Mouse (Mus musculus): Measurements from ENCODE around the gene Stat4.
A peak's percentile ranks its signal among the peaks of the same experiment; 100 is the strongest.
"Not testable (repeated sequence)": the region's sequence is repeated elsewhere in the genome, so short reads cannot be mapped to it uniquely, and the experiment has no call there.

Stat4 gene

DNA sequence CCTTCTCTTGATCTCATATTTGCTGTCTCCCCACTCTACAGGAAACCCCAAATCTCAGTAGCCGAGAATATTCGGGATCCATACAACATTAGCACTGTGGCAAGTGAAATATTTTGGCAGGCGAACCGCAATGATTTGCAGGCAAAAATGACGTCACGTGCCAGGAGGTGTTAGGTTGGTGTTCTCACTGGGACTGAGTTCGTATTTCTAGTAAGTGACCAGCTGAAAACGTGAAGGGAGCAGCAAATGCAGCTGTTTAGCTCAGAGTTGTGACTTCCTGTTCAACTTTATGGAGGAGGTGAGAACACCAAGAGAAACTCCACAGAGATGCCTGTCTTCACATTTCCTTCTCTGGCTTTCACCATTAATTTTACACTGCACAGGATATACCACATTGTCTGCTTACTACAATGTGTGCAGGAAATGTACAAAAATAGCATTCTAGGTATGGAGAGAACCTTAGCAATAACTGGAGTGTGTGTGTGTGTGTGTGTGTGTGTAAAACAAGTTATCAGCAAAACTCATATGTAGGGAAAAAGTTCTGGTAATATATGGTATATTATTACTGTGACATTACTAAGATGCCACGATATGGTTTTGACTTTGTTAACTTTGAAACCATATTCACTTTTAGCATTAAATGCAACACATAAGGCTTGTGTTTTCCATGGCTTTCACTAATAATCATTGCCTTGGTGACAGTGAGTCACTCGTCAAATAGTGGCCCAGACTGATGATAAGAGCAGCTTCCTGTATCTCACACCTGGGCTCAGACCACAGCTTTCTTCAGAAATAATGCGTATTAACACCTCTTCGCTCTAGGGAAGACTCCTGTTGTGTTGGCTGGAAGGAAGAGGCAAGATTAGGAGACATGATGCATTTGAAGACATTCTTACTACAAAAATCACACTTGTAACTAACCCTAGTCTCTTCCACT, 48.1 kb downstream of the Stat4 start:
- DNase-seq = no peak

DNA sequence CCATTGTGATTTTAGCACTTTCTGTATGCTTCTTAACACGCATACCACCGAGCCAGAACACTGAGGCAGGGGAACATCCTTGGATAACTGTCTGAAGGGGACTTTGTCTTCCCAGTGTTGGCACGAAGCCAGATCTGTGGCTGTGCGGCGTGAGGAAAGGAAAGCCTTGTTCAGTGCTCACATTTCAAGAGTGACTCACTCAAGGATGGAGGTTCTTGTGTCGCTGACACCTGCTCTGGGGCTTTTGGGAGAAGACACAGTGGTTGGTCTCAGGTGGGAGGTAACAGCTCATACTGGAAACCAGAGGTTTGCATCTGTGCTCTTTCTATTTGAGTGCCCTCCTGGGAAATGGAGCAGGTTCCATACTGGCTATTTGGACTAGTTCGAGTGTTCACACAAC, 52.2 kb downstream of the Stat4 start:
- DNase-seq = peak; percentile 11

DNA sequence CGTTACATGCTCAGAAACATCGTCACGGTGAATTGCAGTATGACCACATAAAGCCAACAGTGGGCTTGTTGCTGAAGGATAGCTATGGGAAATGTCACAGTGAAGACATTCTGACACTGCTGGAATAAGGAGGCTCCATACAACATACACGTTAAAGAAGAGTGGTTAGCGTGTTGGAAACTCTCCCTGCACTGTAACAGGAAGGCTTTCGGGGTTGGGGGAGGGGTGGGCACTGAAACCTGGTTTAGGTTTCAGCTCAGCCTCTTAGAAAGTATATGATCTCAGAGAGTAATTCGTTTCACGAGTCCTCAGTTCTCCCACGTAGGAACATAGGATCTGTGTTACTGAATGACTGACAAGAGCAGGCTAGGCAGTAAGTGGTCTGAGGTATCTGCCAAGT, 52.7 kb downstream of the Stat4 start:
- no peak for DNase-seq

DNA sequence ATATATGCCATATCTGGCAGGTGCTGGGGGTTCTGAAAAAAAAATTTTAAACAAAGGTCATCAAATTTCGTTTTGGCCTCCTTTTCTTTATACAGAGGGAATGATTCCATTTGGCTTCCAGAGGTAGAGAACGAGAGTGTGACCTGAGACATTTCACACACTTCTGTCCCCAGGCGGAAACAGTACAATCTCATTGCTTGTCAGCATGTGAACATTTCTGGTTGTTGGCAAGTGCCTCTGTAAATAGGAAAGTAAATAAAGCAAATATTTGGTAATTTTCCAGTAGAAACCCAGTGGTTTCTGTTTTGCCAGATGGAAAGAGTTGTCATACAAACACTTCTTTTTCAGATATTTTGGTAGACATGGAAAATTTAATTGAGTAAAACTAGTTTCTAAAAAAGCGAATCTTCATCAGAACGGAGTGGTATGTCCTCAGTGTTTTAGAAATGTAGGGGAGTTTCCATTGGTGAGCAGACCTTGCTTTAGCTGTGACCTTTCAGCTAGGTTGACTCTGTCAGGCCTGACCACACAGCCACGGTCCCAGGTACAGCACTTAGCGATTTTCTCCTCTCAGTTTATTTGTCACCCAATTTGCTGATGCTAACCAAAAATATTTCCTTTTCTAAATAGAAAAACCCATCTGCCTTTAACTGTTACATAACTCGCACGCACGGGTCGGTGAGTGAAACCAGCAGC, 53.6 kb downstream of the Stat4 start:
- peak; percentile 10 for DNase-seq

DNA sequence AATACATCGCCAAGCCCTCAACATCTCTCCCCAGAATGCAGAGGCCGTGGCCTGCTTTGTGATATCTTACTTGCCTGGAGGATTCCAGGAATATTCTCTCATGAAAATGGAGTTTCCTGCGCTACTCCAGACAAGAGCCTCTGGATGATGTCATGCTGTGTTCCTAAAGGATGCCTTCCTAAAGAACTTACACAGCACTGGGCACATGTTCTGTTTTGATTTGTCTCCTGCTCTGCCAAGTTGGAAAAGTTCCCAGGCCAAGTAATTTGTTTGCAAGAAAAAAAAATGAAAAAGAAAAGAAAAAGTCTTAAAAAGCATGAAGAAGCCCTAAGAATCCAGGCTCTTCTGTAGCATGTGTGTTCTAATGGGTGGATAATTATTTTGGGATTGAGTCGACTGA, 56.2 kb downstream of the Stat4 start:
- DNase-seq = peak; percentile 11

DNA sequence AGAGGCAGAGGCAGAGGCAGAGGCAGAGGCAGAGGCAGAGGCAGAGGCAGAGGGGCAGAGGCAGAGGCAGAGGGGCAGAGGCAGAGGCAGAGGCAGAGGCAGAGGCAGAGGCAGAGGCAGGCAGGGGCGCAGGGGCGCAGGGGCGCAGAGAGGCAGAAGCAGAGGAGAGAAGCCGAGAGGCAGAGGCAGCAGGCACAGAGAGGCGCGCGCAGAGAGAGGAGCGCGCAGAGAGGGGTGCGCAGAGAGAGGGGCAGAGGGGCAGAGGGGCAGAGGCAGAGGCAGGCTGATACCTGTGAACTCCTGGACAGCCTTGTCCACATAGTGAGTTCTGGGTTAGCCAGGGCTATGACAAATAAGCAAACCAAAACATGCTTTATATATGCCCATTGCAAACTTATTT, 59.9 kb downstream of the Stat4 start:
- DNase-seq = not testable (repeated sequence)

DNA sequence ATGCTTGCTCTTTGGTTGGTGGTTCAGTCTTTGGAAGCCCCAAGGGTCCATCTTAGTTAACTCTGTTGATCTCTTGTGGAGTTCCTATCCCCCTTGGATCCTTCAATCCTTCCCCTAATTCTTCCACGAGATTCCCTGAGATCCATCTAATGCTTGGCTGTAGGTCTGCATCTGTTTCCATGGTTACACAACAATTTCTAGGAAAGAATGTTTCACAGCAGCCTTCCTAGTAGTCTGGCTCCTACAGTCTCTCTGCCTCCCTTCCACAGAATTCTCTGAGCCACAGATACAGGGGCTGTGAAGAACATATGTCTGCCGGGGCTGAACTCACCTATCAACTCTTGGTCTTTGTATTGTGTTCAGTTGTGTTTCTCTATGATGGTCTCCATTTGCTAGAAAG, 61.8 kb downstream of the Stat4 start:
- no peak for DNase-seq

DNA sequence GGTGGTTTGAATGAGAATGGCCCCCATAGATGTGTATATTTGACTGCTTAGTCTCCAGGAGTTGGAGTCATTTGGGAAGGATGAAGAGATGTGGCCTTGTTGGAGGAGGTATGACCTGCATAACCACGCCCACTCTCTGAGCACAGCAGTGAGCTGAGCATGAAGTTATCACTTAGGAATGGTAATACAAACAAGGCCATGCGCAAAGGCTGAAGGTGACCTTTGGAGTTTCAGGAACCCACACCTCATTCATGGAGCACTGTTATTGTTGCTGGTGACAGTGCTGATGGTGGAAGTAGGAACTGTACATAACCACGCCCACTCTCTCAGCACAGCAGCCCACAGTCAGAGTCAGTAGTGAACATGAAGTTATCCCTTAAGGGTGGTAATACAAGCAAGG, 62.9 kb downstream of the Stat4 start:
- no peak for DNase-seq

DNA sequence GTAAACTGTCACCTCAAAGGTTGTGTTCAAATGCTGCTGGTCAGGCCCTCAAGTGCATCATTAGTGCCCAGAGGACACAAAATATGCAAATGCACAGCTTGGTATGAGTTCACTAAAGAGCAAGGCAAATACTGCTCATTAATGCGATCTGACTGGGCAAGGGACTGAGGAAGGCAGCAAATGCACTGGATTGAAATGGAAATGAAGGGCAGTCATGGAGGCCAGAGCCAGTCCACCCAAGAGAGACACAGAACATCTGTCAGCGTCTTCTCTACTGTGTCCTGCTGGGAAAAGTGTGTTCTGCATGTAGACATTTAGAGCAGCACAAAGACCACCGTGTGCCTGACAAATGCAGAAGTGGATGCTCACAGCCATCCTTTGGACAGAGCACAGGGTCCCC, 64.6 kb downstream of the Stat4 start:
- DNase-seq = no peak

DNA sequence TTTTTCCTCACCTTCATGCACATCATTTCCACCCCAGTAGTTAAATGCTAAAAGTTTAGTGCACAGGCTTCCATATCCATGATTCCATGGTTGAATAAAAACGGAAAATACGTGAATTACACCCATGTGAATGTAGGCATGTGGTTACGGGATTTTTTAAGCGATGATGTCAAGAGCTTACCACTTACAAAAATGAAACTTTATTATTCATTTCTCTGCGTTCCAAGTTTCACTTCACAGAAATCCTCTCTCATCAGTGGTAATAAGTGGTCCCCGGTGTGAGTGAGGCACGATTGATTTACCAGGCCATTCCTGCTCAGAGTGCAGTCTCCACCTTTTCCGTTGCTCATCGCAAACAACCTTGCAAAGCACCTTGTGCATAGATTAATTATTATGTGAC, 66.0 kb downstream of the Stat4 start:
- no peak for DNase-seq

DNA sequence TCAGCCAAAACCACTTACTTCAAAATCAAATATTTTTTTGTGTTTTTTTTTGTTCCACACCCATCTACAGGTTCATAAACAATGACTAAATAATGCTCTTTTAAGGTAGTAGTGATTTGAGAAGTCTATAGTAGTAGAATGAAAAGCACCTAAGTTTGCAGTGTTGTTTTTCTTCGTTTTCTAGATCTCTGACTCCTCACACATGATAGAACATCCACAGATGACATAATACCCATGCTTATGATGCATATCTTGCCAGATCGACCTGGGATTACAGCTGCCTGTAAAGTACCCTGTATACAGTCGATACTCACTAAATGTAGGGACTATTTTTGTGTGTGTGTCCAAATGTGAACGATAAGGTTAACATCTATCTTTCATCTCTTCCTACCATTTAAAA, 69.0 kb downstream of the Stat4 start:
- no peak for DNase-seq

DNA sequence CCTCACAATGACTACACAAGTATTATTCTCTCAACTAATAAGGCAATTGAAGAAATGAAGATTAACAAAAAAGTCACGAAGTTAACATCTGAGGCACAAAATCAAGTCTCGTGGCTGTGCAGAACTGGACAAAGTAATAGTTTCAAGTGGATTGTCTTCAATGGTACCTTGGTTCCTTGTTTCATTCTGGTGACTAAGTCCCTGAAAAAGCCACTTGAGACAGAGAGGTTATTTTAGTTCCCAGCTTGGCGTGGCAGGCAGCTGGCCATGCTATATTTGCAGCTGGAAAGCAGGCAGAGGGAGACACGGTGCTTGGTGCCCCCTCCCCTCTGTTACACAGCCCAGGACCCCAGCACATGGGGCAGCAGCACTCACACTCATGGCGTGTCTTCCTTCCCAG, 70.2 kb downstream of the Stat4 start:
- DNase-seq = no peak

DNA sequence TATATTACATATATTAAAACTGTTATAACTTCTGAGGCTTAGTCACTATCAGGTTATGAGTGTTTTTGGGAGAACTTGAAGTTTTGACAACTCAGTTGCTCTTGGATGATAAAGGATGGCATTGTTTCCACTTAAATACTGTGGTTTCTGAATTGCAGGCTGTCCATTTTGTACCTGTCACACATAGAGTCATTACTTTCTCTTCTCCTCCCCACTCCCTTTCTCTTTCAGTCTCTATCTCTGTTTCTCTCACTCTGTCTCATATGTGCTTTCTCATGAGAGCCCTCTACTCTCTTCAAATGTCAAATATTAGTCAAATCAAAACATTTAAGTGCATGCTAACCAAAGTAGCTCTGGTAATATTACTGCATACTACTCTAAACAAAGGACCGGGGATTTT, 79.3 kb downstream of the Stat4 start:
- DNase-seq = no peak

DNA sequence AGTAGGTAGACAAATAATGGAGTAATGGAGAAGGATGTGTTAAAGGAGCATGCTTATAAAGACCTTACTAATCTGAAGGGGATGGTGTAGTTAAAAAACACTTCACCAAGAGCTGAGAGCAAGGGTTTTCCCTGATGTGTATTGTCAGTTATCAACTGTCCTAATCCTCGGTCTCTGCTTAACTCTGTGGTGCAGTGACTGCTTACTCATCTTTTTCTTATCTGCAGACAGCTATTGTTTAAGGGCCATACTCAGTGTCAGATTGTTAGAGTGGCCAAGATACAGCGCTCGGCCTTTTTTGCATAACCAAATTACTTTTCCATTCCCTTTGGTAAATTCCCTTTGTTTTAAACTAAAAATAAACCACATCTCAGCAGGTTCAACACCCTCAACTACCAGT, 79.7 kb downstream of the Stat4 start:
- no peak for DNase-seq

DNA sequence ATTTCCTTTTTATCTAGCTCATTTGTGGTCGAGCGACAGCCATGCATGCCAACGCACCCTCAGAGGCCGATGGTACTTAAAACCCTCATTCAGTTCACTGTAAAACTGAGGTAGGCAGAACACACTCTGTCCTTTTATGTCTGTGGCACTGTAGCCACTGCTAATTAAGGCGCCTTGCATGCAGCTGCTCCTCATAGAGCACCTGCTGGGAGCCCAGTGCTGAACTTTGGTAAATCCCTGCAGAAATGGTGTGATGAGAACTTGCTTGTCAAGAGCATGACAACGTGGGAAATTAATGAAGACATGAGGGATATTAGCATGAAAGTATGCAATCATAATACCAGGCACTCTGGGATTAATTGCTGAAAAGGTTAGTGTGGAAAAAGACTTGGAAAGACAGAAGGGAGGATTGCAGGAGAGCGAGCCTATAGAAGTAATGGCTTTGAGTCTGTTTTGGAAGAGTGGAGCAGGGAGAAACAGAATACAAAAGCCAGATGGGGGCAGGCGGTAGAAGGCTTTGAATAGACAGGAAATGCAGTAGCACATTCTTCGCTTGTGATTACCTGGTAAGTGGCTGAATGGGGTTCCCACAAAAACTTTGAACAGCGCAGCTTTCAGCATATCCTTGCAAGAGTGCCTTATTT, 92.9 kb downstream of the Stat4 start:
- no peak for DNase-seq

DNA sequence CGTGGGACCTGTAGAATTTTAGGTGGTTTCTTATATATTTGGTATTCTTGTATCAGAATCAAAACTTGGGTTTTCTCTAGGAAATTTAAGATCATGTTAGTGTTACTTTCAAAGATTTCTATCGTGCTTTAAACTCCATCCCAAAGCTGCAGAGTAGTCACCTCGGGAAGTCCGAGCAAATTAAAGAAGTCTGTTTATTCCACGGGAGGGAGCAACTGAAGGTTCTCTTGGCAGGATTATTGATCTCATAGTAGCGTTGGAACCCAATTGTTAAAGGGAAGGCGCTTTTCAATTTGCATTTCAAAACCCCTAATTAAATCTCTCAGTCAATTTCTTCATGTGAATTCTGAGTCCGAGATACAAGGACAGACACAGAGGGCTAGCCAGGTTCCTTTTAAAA, 93.4 kb downstream of the Stat4 start:
- DNase-seq = no peak

DNA sequence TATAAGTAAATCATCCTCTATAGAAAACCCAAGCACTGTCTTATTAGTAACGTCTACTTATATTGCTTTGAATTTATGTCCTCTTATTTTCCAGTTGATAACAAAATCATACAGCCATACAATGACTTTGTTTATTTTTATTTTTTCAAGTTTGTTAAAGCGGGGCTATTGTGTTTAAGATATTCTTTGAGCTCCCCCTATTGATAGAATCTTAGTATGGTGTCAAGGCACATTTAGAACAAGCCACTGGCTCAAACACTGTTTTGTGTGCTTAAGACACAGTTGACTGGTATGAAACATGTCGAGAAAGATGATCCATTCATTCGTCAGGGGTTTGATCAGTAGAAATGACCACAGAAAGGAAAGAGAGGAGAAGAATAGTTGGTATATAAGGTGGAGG, 99.3 kb downstream of the Stat4 start:
- no peak for DNase-seq

DNA sequence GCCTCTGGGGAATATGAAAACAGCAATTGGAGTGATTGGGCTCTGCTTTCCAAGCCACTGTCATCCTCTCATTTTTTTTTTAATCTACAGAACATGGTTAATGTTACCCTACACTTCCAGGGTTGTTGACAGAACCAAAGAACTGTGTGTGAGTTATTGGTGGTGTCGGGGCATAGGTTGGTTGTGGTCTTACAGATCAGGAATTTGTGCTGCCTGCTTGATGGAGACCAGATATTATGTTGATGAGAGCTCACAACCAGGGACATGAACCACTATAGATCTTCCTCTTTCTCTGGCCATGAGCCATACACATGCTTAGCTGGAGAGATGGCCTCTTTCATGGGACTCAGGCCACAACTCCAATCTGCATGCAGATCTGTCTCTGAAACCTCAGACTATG, 100.2 kb downstream of the Stat4 start:
- no peak for DNase-seq

DNA sequence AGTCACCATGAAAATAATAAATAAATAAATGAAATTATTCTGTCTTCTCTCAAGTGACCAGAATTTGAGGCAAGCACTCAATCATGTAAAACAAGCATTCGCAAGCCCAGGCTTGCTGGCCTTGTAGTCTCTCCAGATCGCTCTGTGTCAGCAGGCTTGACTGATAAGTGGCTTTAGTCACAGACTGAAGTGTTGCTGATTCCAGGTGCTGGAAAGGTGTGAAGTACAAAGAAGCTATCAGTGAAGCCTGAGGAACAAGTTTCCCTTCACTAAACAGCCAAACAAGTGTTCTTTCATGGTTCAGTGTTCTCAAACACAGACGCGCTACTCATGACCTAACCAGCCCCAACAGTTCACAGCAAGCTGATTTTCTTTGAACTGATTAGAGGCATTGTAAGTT, 101.7 kb downstream of the Stat4 start:
- DNase-seq = no peak

DNA sequence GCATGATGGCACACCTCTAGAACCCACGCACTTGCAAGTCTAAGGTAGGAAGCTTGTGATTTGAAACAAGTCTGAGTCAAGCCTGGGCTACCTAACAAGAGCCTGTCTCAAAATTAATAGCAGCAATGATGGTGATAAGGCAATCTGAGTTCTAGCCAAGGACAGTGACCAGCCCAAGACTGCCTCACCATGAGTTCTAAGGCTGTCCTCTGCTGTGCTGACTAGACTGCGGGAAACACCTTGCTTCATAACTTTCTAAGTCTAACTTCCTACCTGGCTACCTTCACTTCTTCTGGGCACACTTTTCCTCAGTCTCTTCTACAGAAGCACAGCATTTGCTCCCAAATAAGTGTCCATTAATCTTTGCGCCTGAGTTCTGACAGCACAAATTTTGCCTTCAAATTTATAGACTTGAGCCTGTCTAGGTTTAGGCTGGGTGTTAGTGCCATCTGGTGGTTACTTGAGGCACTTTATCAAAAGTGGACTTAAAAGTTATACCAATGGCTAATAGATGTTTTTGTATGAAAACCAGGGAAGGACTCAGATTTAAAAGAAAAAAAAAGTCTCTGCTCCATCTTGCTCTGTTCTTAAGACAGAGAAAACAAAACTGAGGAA, 111.8 kb downstream of the Stat4 start:
- peak; percentile 71 for DNase-seq

DNA sequence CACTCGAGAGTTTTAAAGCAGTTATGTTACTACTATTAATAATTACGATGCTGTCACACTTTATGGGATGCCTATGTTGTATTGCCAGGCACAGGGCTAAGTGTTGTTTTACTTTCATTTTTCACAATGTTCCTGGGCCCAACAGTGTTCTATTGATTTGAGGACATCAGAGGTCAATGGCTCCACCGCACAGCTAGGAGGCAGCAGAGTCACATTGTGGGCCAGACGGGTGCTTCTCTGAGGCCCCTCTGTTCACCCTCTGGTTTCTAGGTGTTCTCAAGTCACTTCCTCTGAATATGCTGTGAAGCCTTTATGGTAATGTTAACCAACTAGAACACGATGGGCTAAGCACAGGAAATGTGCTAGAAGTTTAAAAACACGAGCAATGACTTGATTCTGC, 113.5 kb downstream of the Stat4 start:
- DNase-seq = peak; percentile 25

DNA sequence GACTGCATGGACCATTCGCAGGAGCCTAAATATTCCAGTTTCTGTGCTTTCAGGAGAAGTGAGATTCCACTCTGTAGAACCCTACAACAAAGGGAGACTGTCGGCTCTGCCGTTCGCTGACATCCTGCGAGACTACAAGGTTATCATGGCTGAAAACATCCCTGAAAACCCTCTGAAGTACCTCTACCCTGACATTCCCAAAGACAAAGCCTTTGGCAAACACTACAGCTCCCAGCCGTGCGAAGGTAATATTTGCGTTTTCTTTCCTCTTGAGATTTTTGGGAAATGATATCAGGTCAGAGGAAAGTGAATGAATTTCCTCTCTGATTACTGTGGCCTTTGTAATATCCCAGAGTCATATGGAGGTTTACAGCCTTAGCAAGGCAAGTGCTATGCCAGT, 115.8 kb downstream of the Stat4 start:
- no peak for DNase-seq

DNA sequence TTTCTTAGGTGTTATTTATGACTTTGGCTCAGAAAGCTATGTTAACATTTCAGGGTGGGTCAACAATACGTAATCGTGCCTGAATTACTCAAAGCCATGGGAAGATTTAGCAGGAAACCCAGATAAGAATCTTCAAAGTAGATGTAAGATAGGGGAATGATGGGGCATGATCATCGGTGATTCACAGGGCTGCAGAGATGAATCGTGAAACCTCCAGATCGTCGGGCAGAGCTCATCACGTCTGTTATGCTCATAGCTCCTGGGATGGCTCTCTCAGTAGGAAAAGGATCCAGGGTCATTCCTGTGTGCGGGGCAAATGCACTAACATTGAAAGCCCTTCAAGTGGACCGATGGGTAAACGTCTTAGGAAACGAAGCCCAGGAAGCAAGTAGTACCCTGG, 120.3 kb downstream of the Stat4 start:
- no peak for DNase-seq

DNA sequence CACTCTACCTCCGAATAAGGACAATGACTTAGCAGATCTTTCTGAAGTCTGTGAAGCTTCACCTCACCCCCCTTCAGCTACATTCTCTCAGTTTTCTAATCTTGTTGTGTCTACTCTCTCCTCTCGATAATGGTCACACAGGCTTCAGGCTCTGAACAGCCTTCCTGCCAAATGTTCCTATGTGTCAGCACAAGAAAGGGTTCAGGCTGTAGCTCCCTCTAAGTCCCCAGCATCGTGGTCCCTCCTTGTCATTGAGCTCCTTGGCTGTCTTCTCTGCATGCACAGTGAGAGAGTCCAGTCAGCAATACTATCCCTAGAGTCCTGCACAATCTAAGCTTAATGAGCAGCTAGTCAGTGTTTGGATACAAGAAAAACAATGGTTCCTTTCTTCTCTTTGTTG, 124.3 kb downstream of the Stat4 start:
- no peak for DNase-seq
